Mouse (Mus musculus) megakaryocyte, embryonic 14.5 days (primary cell): ENCODE results near the gene Tmem107.

Experiments used
- FLI1 ChIP-seq: IDR thresholded peaks from 2 replicates; pipeline ENCODE4 v1.6.1; 2012; ENCODE audit warnings: low read length, inconsistent platforms, mixed read lengths
- GATA1 ChIP-seq: IDR thresholded peaks from 3 replicates; pipeline ENCODE4 v1.6.1; 2012; ENCODE audit warnings: mixed read lengths, low read length, inconsistent platforms, borderline replicate concordance

GRCm38 (mm10) chr11:69116843-69117242, 46.2 kb downstream of the Tmem107 start:
- TF ChIP-seq FLI1 (no peak), GATA1 (no peak)
